Mouse (Mus musculus): ENCODE measurements around the gene Olfr1414.
"Not testable (repeated sequence)": the region's sequence is repeated elsewhere in the genome, so short reads cannot be mapped to it uniquely, and the experiment has no call there.

Gene Olfr1414

DNA sequence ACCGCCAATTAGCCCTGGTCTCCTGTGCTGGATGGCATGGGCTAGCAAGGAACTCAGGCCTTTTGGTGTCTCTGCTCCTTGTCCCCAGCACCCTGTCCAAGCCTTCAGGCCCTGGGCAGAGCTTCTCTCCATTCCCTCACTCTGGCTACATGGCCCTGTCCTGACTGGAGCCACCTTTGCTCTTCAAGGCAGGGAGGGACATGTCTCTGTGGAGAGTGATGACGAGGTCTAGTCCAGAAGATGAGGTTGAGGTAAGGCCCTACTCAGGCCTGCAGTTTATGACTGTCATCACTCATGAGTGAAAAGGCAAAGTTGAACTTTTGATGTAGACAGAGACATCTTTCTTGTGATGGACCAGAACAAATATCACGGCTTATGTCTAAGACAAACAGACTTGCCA lies at the start of gene Olfr1414:
Olfr1414 (minus strand) TSS at position 101 of the 400 bp plus-strand sequence.
- no peak for DNase-seq (ENCODE audit: low read depth)

DNA sequence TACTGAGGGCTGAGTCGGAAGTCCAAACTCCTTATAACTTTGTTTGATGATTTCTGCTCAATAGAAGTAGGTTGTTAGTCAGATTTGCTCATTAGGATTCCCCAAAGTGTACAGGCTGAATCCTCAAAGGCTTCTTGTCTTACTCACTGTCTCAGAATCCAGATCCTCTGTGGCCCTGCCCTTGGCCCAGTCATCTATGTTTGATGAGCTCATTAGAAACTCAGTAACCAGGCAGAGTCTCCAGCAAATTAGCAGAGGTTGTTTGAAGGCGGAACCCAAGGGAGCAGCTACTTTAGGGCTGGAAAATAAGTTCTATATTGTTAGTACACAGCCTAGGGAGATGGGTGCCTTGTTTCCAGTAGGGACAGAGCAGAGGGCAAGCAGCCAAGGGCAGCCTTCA lies 27.5 kb upstream of the Olfr1414 start:
- DNase-seq (ENCODE audit: low read depth) = no peak

DNA sequence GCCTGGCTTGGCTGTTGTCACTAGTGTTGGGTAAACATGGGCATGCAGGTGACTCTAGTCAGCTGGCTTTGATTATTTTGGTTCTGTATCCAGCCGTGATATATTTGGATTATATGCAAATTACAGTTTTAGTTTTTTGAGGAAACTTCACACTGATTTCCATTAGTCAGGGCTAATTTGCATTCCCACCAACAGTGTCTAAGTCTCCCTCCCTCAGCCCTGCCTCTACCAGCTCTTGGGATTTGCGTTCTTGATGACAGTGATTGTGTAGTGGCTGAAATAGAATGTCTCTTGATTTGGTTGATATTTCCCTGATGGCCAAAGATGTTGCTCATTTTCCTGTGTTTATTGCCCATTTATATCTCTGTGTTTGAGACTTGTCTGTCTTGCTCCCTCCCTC lies 20.6 kb upstream of the Olfr1414 start:
- no peak for DNase-seq (ENCODE audit: low read depth)

DNA sequence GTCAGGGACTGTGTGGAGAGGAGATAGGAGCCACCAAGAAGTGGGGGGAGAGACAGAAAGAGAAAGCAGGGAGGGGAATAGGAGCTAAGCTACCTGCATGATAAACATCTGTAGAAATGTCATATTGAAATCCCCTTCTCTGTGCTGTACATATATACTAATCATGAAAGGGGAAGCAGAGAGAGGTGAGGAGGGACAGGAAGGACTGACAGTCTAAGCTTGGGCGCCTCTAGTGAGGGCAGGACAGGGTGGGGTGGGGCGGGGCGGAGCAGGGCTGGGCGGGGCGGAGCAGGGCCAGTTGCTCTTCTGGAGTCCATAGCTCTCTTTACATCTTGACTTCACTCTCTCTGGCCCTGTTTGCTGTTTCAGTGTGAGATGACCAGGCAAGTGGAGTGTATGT lies 18.5 kb upstream of the Olfr1414 start:
- DNase-seq (ENCODE audit: low read depth) = no peak

DNA sequence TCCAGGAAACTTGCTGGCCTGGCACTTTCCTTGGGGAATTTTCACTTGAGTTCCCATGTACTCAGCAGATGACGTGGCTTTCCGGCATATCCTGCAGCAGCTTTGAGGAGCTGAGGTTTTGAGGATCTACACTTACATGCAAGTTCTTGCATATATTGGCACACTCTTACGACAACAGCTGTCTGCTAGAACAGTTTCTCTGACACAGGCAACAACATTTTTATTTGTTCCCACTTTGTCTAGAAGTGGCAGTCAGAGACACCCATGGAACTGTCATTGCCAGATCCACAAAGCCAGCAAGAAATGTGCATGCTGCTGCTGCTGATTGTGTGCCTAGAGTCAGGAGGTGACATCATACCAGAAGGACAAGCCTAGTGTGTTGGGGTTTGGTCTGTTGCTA lies 5.3 kb upstream of the Olfr1414 start:
- DNase-seq (ENCODE audit: low read depth) = no peak

DNA sequence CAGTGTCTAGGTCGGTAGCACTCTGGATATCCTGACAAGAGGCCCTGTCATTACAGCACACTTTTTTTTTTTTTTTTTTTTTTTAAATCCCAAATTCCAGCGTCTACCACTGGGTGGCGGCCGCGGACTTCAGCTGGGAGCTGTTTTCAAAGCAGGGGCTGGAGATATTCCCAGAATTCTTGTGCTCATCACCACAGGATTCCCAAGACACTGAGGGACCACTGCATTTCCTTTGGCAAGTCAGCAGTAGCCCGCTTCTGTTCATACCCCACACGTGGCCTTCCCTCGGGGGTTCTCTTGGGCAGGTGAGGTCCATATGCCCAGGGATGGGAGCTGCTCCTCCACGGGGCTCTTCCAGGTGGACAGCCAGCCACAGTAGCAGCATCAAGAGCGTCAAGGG lies 2.9 kb upstream of the Olfr1414 start:
- DNase-seq (ENCODE audit: low read depth) = peak; percentile 30

DNA sequence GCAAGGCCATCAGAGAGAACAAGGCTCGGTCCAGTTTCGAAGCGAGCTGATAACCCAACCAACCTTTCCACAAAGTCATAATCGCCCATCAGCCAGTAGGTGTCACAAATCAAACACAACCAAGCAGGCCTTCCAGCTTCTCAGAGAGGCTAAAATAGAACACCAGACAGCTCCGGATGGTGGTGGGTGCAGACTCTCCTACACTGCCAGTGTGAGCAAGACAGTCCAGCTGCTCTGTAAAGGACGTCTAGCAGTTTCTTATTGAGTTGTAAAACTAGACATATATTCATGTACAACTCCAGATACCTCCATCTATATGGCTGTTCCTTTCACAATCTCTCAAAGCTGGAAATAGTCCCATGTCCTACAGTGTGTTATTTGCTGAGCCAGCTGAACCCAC lies 585 bp upstream of the Olfr1414 start:
- no peak for DNase-seq (ENCODE audit: low read depth)

DNA sequence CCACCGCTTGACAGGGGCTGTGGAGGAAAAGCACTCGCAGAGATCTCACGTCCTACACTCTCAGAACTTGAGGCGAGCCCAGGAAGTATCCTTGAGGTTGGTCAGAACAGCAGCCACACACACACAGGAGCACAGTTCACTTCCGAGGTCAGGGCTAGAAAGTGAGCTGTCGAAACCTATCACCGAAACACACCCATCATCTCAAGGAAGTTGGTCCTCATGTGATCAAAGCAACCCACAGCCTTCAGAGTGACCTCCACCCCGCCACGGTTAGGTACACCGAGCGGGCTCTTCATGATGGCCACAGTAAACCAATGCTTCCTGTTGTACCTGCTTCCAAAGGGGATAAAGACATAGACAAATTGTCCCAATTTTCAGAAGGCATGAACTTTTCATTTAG lies 3.1 kb downstream of the Olfr1414 start:
- DNase-seq (ENCODE audit: low read depth) = no peak

DNA sequence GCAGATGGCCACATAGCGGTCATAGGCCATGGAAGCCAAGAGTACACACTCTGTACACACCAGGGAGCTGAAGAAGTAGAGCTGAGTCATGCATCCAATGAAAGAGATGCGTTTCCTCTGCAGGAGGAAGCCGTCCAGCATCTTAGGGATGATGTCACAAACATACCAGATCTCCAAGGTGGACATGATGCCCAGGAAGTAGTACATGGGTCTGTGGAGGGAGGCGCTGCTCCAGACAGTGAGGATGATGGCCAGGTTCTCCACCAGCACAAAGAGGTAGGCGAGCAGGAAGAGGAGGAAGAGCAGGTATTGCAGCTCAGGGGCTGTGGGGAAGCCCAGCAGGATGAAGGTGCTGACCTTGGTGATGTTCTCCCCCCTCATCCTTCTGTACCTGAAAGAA lies 6.8 kb downstream of the Olfr1414 start:
- not testable (repeated sequence) for DNase-seq (ENCODE audit: low read depth)

DNA sequence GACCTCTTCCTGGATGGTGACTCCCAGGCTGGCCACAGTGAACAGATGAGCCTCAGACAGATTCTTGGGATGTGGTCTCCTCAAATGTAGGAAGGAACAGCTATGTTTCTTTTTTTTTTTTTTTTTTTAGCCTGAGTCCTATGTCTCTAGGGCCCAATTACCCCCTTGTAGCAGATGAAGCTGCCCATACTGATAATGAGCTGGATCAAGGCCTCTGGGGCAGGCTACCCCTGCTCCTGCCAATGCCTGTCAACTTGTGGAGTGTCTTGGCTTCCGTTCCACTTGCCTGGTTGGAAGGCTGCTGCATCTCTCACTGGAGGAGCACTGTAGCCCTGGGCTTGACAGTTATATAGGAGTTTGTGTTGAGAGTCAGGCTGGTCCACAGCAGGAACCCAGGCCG lies 22.5 kb downstream of the Olfr1414 start, which contains the start of gene Olfr1415:
Olfr1415 (minus strand) TSS at position 101 of the 400 bp plus-strand sequence.
- DNase-seq (ENCODE audit: low read depth) = no peak

DNA sequence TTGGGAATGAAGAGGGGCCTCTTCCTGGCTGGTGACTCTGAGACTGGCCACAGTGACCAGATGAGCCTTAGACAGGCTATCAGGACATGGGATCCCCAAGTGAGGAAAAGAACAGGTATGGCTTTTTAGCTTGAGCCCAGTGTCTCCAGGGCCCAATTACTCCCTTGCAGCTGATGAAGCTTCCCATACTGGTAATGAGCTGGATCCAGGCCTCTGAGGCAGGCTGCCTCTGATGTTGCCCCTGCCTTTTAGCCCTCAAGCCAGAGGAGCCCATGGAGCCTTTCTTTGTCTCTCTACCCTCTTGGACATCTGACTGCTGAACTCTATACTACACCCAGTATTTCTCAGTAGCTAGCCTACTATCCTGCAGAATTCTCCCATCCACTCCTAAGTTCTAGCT lies 33.4 kb downstream of the Olfr1414 start, which contains the start of gene Olfr1416:
Olfr1416 (minus strand) TSS at position 101 of the 400 bp plus-strand sequence.
- DNase-seq (ENCODE audit: low read depth) = no peak

DNA sequence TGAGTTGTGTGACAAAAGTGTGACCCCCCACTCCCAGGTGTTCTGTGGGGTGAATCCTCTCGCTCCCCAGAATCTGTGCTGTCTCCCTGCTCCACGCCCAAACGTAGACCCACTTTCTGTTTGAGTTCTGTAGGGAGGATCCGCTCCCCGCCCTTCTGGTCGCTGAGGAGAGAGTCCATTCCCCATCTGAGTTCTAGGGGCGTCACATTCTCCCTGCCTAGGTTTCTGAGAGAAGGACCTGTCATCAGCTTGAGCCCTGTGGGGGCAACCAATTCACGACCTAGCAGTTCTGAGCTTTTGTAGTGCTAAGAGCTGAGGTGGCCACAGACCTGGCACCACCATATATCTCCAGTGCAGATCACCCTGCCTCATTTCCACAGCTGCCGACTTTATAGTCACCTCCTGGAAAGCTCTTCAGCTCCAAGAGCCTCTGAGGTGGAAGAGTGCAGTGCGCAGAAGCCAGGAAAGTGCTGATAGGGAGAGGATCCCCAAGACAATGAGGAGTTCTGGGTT lies 44.3 kb downstream of the Olfr1414 start:
- DNase-seq (ENCODE audit: low read depth) = no peak

DNA sequence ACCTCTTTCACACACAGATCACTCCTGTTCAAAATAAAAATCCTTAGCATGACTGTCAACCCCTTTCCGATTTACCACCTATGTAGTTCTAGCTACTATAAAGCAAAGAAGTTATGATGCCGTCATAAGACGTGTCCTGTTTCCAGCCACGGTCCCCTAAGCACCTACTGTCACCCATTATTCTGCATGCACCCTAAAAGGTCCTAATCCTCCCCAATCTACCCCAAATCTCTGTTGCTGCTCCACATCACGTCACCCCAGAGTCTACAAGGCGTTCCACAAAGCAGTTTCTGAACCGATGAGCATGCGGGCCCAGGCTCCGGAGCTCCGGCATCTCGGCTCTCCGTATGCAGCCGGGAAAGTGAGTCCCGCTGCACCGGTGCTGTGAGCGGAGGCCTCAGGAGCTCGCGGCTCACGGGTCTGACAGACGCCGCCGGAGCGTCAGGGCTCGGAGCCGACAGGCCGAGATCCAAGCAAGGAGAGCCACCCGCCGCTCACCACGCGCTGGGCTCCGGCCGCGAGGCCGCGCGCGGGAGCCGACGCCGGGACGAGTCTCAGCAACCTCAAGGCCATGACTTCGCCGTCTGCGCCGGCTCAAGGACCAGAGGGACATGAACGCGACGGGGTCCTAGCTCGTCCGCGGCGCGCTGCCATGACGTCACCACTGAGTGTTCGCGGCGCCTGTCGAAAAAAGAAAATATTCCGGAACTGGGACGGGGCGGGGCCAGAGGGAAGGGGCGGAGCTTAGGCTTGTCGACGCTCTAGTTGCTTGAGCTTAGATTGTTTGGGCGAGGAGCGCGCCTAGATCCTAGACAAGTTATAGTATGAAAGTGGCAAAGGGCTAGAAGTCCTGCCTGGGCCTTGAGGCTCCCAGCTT lies 45.1 kb downstream of the Olfr1414 start, which contains the start of gene Ndufa10:
Ndufa10 (minus strand) TSS at position 696 of the 877 bp plus-strand sequence.
- peak; percentile 79 for DNase-seq (ENCODE audit: low read depth)

DNA sequence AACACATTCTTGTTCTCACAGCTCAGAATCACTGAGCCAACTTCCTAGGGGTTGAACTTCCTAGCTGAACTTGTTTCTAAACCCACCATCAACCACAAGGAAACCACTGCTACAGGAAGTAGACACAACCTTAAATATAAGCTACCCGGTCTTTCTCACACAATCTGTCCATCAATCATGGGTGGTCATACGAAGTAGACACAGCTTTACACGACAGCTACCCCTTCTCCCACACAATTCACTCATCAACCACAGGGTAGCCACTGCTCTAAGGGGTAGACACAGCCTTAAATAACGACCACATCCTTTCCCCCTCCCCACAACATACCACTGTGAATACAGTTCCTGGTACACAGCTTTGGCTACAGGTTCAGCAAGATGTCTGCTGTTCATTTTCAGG lies 49.6 kb downstream of the Olfr1414 start:
- no peak for DNase-seq (ENCODE audit: low read depth)

DNA sequence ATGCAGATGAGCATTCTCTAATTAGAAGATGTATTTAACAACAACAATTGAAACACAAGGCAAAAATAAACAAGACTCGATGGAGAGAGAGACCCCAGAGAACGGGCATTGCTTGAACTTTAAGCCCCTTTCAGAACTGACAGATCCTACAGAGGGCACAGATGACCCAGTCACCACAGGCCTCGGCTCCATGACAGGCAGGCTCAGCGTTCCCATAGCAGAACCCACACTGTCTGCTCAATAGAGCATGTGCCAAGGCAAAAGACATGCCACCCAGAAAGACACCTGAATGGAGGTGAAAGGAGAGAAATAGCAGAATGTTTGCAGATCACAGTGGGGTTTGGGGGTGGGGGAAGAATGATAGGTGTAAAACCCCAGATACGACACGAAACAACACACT lies 60.0 kb downstream of the Olfr1414 start:
- no peak for DNase-seq (ENCODE audit: low read depth)

DNA sequence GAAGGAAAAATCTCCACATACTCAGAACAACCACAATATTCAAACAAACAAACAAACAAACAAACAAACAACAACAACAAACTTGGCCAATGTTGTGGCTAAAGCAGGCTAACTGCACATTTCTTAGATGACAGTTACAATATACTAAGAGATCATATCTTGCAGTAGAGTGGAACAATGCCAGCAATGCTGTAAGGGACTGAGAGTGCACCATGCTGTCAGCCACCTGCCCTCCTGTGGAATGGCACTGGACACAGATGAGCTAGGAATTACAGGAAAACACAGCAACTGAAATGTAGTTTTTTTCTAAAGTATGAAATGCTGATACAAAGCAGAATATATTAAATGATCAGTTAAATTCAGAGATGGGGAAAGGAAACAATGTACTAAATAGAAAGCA lies 60.7 kb downstream of the Olfr1414 start:
- no peak for DNase-seq (ENCODE audit: low read depth)
